Mouse (Mus musculus) neural tube, embryonic 15.5 days (tissue): Measurements from ENCODE around the gene Ndufv1. TPM values are rescaled to one million over a fixed set of nuclear protein-coding genes. Genes with fewer than 3 reads are reported as not detected.
"Not testable (repeated sequence)": the region's sequence is repeated elsewhere in the genome, so short reads cannot be mapped to it uniquely, and the experiment has no call there.

ENCODE experiments used
- ATAC-seq: fragments of 200-750 bp; cut with Nextera tagmentation; 2 replicates; pipeline ENCODE4 v1.8.0; 2017; ENCODE audit warnings: mild to moderate bottlenecking, moderate TSS enrichment, moderate library complexity; ENCODE audit not compliant: low FRiP score
- H3K27ac ChIP-seq: fragments of 300-500 bp; sonication (generic); replicated peaks from 2 replicates; pipeline ENCODE4 v1.5.1; 2015; ENCODE audit warnings: mild to moderate bottlenecking, inconsistent platforms
- H3K27me3 ChIP-seq: fragments of 300-500 bp; sonication (generic); replicated peaks from 2 replicates; pipeline ENCODE4 v1.6.1; 2015; ENCODE audit warnings: inconsistent platforms
- H3K36me3 ChIP-seq: fragments of 300-500 bp; sonication (generic); 2 replicates; pipeline ENCODE4 v1.6.1; 2015; ENCODE audit warnings: inconsistent platforms
- H3K4me1 ChIP-seq: fragments of 300-500 bp; sonication (generic); 2 replicates; pipeline ENCODE4 v1.6.1; 2015; ENCODE audit warnings: inconsistent platforms
- H3K4me2 ChIP-seq: fragments of 300-500 bp; sonication (generic); 2 replicates; pipeline ENCODE4 v1.6.1; 2015; ENCODE audit warnings: inconsistent platforms, mild to moderate bottlenecking, moderate library complexity
- H3K4me3 ChIP-seq: fragments of 300-500 bp; sonication (generic); replicated peaks from 2 replicates; pipeline ENCODE4 v1.5.1; 2015; ENCODE audit warnings: mild to moderate bottlenecking, inconsistent platforms
- H3K9ac ChIP-seq: fragments of 300-500 bp; sonication (generic); replicated peaks from 2 replicates; pipeline ENCODE4 v1.6.1; 2015; ENCODE audit warnings: mild to moderate bottlenecking, inconsistent platforms
- H3K9me3 ChIP-seq: fragments of 300-500 bp; sonication (generic); replicated peaks from 2 replicates; pipeline ENCODE4 v1.6.1; 2016; ENCODE audit warnings: inconsistent platforms
- WGBS: fragments of 180-500 bp; shearing (Covaris S2); methylation state at CpG from one replicate; pipeline ENCODE4 v1.1.7; 2015; ENCODE audit warnings: mixed read lengths; 5-methylcytosine and 5-hydroxymethylcytosine counted together
- polyA plus RNA-seq: library from polyadenylated mRNA; unstranded; fragments of >200 nt; fragmentation: Nextera tagmentation; extraction: Ambion mirVana; gene quantifications from 2 replicates; pipeline ENCODE4 v1.2.1, GENCODE M21; 2015

Gene Ndufv1
- polyA plus RNA-seq, 1 experiment from 2014 or later: 279 TPM

DNA sequence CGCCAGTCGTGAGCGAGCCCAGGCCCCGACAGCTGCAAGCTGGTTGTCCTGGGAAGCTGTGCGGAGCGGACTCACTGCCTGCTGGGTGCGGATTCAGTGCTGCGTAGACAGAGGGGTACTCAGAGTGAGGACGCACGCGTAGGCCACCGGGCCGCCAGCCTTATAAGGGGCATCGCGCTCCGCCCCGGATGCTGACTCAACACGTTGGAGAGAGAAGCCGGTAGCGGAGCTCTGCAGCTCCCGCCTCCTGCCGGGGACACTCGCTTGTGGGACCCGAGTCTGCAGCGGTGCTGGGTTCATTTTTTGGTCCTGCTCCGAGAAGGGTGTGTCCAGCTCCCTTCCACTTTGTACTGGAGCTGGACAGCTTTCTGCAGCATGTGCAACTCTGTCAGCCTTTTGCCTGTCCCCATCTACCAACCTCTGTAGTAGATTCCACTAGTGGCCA is 25.2 kb upstream of the Ndufv1 start, which contains the start of gene Gstp1:
Gene Gstp1, minus strand, starts transcription at position 198 of the 445 bp plus-strand sequence.
- peak within 1 kb of the TSS; percentile 63 for H3K4me3 ChIP-seq
- H3K9me3 ChIP-seq: no peaks in the 10 kb centered on the region
- H3K4me1 ChIP-seq: peaks cover 20% of the 10 kb centered on the region
- H3K36me3 ChIP-seq: 0 out of 2 replicates have a peak, but pooled peaks cover 2% of the 10 kb centered on the region
- peak; percentile 91 for ATAC-seq
- 0% methylated on average over 26 of the region's 26 CpGs for WGBS
- peak within 1 kb of the TSS; percentile 70 for H3K4me2 ChIP-seq
- no peaks in the 10 kb centered on the region for H3K27me3 ChIP-seq
- H3K27ac ChIP-seq: peak within 1 kb of the TSS; percentile 67
- peak within 1 kb of the TSS; percentile 80 for H3K9ac ChIP-seq

DNA sequence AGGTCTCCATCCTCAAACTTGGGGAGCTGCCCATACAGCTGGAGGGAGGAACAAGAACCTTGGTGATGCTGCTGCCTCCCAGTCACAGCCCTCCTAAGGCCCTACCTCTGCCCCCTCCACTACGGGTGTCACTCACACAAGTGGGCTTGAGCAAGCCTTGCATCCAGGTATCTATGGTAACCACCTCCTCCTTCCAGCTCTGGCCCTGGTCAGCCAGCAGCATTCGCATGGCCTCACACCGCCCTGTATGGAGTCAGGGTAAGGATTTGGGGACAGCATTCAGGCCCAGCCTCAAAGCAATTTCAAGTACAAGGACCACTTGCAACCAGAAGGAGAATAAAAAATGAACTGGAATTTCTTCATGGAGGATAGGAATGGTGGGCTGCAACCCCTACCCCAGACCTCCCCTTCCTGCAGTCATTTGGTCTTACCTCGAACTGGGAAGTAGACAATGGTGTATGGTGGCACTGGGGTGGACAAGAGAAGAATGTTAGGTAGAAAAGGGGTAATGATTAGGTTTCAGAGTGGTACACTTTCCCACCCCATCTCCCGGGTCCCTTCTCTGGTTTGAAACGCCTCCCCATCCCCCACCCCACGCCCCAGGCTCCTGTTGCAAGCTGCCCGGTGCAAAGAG is 24.7 kb upstream of the Ndufv1 start:
- peak overlapping the region; percentile 80 for H3K9ac ChIP-seq
- not testable (repeated sequence) for H3K36me3 ChIP-seq, H3K27me3 ChIP-seq, H3K9me3 ChIP-seq
- ATAC-seq: peak; percentile 69; the same call in 1 of the 2 replicates
- WGBS: 27% methylated on average over 8 of the region's 8 CpGs
- peak overlapping the region; percentile 63 for H3K4me3 ChIP-seq
- peak overlapping the region; percentile 67 for H3K27ac ChIP-seq
- H3K4me2 ChIP-seq: peak overlapping the region; percentile 70
- H3K4me1 ChIP-seq: peaks cover 20% of the 10 kb centered on the region

DNA sequence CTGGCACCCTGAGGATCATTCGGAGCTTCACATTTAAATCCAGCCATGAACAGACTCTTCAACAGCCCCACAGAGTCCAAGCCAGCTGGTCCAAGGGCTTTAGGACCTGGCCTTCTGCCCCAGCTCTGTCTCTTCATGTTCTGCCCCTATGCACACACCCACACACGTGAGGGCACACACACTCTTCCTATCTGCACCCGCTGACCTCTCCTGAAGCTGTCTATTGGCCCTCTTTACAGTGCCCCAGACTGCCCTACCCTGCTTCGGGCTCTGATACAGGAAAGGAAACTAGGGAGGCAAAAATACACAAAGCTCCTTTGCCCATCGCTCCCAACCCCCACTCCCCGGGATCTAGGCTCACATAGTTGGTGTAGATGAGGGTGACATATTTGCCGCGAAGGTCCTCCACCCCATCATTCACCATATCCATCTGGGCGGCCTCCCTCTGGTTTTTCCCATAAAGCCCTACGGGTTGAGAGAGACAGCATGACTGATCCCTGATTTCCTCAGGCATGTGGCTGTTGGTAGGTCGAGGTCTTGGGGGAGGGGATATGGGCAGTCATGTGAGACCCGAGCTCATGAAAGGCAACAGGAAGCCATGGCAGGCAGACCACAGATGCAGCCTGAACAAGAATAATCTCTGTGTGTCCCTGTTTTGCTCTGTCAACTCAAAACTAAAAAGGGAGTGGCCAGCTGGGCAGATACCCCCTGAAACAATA is 23.9 kb upstream of the Ndufv1 start:
- WGBS: 76% methylated on average over 12 of the region's 12 CpGs
- Histone ChIP-seq H3K27ac (no peak overlapping the region), H3K9ac (no peak overlapping the region)

DNA sequence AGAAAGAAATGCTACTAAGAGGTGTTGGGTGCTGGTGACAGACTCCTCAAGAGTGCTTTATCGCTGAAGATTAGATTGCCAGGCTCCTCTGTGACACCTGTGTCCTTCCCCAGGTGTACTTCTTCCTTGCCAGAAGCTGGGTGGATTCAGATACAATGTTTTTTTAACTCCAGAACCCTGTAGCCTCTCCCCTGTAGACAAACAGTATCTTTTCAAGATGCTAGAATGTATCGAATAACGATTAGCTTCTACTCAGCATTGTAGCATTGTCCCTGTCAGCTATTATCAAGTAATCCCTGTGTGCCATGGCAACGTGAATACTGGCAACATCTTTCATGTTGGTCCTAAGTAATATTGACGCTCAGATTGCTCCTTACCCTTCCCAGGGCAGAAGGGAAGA is 21.1 kb upstream of the Ndufv1 start:
- Histone ChIP-seq H3K4me3 (no peak overlapping the region), H3K27ac (no peak overlapping the region), H3K36me3 (0 out of 2 replicates have a peak, but pooled peaks cover 2% of the 10 kb centered on the region), H3K4me2 (no peak overlapping the region), H3K27me3 (no peaks in the 10 kb centered on the region), H3K9me3 (no peaks in the 10 kb centered on the region), H3K4me1 (peaks cover 20% of the 10 kb centered on the region), H3K9ac (no peak overlapping the region)
- 67% methylated on average over 5 of the region's 5 CpGs for WGBS
- no peak for ATAC-seq

More for the DNA sequence above, 23.9 kb upstream of the Ndufv1 start:
- H3K4me1 ChIP-seq: peaks cover 20% of the 10 kb centered on the region
- no peaks in the 10 kb centered on the region for H3K27me3 ChIP-seq
- no peak for ATAC-seq
- H3K4me2 ChIP-seq: peak overlapping the region; percentile 39
- H3K4me3 ChIP-seq: no peak overlapping the region
- no peaks in the 10 kb centered on the region for H3K9me3 ChIP-seq
- 0 out of 2 replicates have a peak, but pooled peaks cover 2% of the 10 kb centered on the region for H3K36me3 ChIP-seq

DNA sequence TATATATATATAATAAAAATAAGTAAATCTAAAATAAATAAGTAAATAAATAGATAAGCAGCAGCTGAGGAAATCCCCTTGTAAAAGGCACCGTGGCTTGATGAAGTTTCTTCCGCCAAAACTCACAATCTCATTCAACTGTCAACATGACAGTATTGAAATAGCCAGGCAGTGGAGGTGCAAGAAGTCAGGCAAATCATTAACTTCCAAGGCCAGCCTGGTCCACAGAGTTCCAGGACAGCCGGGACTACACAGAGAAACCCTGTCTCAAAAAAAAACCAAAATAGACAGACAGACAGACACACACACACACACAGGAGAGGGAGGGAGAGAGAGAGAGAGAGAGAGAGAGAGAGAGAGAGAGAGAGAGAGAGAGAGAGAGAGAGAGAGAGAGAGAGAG is 20.7 kb upstream of the Ndufv1 start:
- 80% methylated on average over 3 of the region's 3 CpGs for WGBS
- no peak overlapping the region for H3K4me2 ChIP-seq
- H3K36me3 ChIP-seq: 0 out of 2 replicates have a peak, but pooled peaks cover 2% of the 10 kb centered on the region
- no peak for ATAC-seq
- H3K27me3 ChIP-seq: no peaks in the 10 kb centered on the region
- no peak overlapping the region for H3K27ac ChIP-seq
- H3K4me1 ChIP-seq: peaks cover 18% of the 10 kb centered on the region
- no peaks in the 10 kb centered on the region for H3K9me3 ChIP-seq
- H3K4me3 ChIP-seq: no peak overlapping the region
- no peak overlapping the region for H3K9ac ChIP-seq

DNA sequence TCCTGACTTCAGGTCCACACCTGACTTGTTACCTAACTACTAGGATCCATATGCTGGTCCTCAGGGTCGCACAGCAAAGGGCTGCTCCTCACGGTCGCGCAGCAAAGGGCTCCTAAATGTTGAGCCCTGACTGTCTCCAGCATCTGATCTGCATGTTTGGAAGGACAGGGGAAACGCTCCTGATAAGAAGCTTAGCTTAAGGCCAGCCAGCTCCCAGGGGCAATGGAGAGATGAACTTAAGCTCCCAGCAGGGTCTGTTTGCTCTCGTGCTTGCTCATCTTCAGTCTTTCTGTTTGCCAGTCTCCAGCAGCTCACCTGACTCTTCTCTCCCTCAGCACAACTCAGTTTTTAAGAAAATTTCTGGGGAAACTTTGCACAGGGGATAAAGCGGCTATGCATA is 20.1 kb upstream of the Ndufv1 start:
- Histone ChIP-seq H3K4me3 (no peak overlapping the region), H3K4me1 (peaks cover 14% of the 10 kb centered on the region), H3K27me3 (no peaks in the 10 kb centered on the region), H3K27ac (no peak overlapping the region), H3K9ac (no peak overlapping the region), H3K9me3 (no peaks in the 10 kb centered on the region), H3K36me3 (0 out of 2 replicates have a peak, but pooled peaks cover 2% of the 10 kb centered on the region), H3K4me2 (no peak overlapping the region)
- 76% methylated on average over 7 of the region's 7 CpGs for WGBS
- ATAC-seq: no peak

DNA sequence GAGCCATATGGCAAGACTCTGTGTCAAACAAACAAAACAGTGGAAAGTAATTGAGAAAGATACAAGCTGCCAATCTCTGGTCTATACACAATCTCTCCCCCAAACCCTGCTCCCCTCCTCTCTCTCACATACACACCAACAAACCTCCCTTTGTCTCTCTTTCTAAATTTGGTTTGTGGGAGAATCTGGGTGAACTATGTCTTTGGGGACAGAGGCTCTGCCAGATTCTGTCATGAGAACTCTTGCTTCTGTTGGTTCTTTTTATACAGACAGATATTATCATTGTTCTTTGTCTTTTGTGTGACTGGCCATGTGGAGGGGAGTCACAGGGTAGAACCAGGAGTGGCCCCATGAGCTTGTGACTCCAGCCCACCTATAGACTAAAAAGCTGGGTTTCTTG is 15.0 kb upstream of the Ndufv1 start:
- no peak overlapping the region for H3K27ac ChIP-seq
- H3K4me2 ChIP-seq: no peak overlapping the region
- H3K9ac ChIP-seq: no peak overlapping the region
- no peaks in the 10 kb centered on the region for H3K36me3 ChIP-seq
- H3K27me3 ChIP-seq: no peaks in the 10 kb centered on the region
- no peak overlapping the region for H3K4me3 ChIP-seq
- no peak for ATAC-seq
- no peaks in the 10 kb centered on the region for H3K4me1 ChIP-seq
- no peaks in the 10 kb centered on the region for H3K9me3 ChIP-seq

DNA sequence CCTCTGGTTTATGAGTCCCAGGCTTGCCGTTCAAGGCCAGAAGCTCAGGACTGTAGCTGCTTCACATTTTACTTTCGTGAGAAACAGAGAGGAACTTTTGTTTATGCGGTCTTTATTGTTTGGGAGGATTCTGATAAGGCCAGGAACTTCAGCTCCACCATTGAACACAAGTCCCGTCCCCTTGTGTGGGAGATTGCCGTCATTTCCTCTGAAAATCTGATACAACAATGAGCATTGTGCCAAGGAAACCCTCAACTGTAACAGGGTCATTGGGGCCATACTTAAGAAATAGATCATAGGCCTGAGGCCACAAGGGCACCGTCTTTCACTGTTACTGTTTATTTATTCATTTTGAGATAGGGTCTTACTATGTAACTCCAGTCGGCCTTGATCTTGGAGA is 10.6 kb upstream of the Ndufv1 start:
- no peak for ATAC-seq
- H3K4me2 ChIP-seq: no peak overlapping the region
- no peak overlapping the region for H3K9ac ChIP-seq
- H3K4me3 ChIP-seq: no peak overlapping the region
- peaks cover 4% of the 10 kb centered on the region for H3K4me1 ChIP-seq
- H3K27ac ChIP-seq: no peak overlapping the region
- no peaks in the 10 kb centered on the region for H3K36me3 ChIP-seq
- 81% methylated on average over 7 of the region's 7 CpGs for WGBS
- no peaks in the 10 kb centered on the region for H3K9me3 ChIP-seq
- no peaks in the 10 kb centered on the region for H3K27me3 ChIP-seq

DNA sequence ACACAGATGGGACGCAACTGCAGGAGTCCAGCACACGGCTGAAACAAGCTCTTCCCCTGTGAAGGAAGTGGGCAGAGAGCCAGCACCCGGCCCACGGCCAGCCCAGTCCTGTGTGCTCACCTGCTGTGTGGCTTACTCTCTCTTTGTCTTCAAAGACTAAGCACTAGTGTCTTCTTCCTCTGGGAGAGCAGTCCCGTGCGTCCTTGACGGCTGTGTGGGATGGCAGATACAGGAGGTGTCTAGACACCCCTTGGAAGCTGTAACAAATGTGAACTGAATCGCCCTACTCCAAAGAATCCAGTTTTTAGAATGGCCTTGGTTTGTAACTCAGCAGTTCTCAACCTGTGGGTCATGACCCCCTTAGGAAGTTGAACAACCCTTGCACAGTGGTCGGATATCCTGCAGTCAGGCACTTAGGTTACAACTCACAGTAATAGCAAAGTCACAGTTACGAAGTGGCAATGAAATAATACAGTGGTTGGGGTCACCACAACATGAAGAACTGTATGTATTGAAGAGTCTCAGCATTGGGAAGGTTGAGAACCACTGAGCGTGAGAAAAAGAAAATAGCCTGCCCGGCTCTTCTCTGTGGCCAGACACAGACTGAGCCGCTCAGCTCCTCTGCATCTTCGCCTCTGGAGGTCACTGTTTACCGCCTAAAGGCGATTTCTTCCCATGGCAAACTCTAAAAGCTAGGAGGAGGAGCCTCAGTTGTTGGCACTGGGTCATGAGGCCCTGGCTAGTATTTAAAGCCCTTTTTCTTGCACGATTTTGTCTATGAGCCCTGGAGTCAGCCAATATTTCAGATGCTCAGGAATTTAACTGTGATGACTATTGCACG is 6.4 kb upstream of the Ndufv1 start:
- no peak overlapping the region for H3K4me2 ChIP-seq
- H3K27ac ChIP-seq: no peak overlapping the region
- no peaks in the 10 kb centered on the region for H3K36me3 ChIP-seq
- no peaks in the 10 kb centered on the region for H3K27me3 ChIP-seq
- no peaks in the 10 kb centered on the region for H3K9me3 ChIP-seq
- no peak overlapping the region for H3K9ac ChIP-seq
- peak; percentile 84 for ATAC-seq
- no peak overlapping the region for H3K4me3 ChIP-seq
- WGBS: 25% methylated on average over 18 of the region's 18 CpGs
- peaks cover 4% of the 10 kb centered on the region for H3K4me1 ChIP-seq

DNA sequence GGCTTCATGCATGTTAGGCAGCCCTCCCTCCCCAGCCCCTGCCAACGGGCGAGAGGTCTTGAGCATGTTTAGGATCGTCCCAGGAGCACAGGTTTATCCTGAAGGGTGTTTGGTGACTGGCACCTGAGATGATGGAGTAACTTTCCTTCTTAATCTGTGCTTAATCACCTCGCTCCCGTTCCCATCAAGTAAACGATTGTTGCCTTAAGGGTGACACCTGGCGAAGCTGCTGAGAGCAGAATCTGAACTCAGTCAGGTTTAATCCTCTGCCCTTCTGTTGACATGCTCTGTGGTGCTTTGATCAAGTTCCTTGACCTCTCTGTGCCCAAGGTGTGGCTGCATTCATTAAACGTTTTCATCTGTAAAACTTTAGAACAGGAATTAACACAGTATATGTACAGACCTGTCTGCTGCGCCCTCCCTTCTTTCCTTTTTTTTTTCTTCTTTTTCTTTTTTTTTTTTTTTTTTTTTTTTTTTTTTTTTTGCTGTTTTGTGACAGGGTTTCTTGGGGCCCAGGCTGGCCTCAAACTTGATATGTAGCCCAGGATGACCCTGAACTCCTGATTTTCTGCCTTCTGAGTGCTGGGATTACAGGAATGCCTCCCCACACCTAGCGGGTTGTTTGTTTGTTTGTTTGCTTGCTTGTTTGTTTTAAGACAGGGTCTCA is 5.4 kb upstream of the Ndufv1 start:
- no peak overlapping the region for H3K4me3 ChIP-seq
- H3K27ac ChIP-seq: no peak overlapping the region
- no peaks in the 10 kb centered on the region for H3K36me3 ChIP-seq
- H3K4me2 ChIP-seq: no peak overlapping the region
- no peak for ATAC-seq
- no peak overlapping the region for H3K9ac ChIP-seq
- no peaks in the 10 kb centered on the region for H3K27me3 ChIP-seq
- H3K4me1 ChIP-seq: peaks cover 6% of the 10 kb centered on the region
- H3K9me3 ChIP-seq: no peaks in the 10 kb centered on the region
- WGBS: 74% methylated on average over 10 of the region's 10 CpGs

DNA sequence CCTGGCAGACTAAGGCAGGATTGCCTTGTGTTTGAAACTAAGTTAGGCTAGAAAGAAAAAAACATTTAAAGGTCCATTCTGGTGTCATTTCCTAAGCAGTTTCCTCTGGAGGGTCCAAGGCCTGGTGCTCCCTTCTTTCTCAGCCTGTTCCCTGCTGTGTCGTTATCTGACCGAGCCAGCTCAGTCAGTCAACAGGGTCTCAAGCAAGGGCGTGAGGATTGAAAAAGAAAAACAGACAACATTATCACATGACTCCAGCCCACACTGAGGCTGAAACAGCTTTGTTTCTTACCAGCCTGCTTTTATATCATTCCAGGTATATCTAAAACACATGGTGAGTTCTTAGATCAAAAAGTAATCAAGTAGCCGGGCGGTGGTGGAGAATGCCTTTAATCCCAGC is 3.0 kb upstream of the Ndufv1 start:
- WGBS: 72% methylated on average over 5 of the region's 5 CpGs
- H3K4me1 ChIP-seq: peaks cover 21% of the 10 kb centered on the region
- H3K9ac ChIP-seq: no peak overlapping the region
- ATAC-seq: no peak
- 0 out of 2 replicates have a peak, but pooled peaks cover 4% of the 10 kb centered on the region for H3K36me3 ChIP-seq
- H3K4me3 ChIP-seq: no peak overlapping the region
- no peak overlapping the region for H3K27ac ChIP-seq
- no peaks in the 10 kb centered on the region for H3K27me3 ChIP-seq
- H3K9me3 ChIP-seq: no peaks in the 10 kb centered on the region
- H3K4me2 ChIP-seq: no peak overlapping the region
